Mouse (Mus musculus) stomach, postnatal 0 days (tissue): ENCODE results near the gene Tnnc2. TPM values are rescaled to one million over a fixed set of nuclear protein-coding genes. Genes with fewer than 3 reads are reported as not detected.
A peak's percentile ranks its signal among the peaks of the same experiment; 100 is the strongest.

Experiments used
- ATAC-seq: fragments of 200-750 bp; cut with Nextera tagmentation; 2 replicates; pipeline ENCODE4 v1.8.0; 2017; ENCODE audit not compliant: low FRiP score, low TSS enrichment
- DNase-seq: peaks from one replicate; pipeline ENCODE4 v3.0.0-alpha.2; 2016; ENCODE audit warnings: low spot score
- H3K27ac ChIP-seq: fragments of 300-500 bp; sonication (generic); replicated peaks from 2 replicates; pipeline ENCODE4 v1.5.1; 2014; ENCODE audit warnings: mild to moderate bottlenecking, control low read depth
- H3K27me3 ChIP-seq: fragments of 300-500 bp; sonication (generic); 2 replicates; pipeline ENCODE4 v1.6.1; 2014; ENCODE audit warnings: low read length; ENCODE audit not compliant: control insufficient read depth, insufficient read depth
- H3K36me3 ChIP-seq: fragments of 300-500 bp; sonication (generic); 2 replicates; pipeline ENCODE4 v1.6.1; 2014; ENCODE audit warnings: low read length, mixed read lengths; ENCODE audit not compliant: control insufficient read depth, insufficient read depth
- H3K4me1 ChIP-seq: fragments of 300-500 bp; sonication (generic); replicated peaks from 2 replicates; pipeline ENCODE4 v1.6.1; 2014; ENCODE audit warnings: antibody characterized with exemption; ENCODE audit not compliant: control insufficient read depth, insufficient read depth
- H3K4me2 ChIP-seq: fragments of 300-500 bp; sonication (generic); replicated peaks from 2 replicates; pipeline ENCODE4 v1.6.1; 2014; ENCODE audit warnings: low read depth, mild to moderate bottlenecking, control low read depth, moderate library complexity
- H3K4me3 ChIP-seq: fragments of 300-500 bp; sonication (generic); 2 replicates; pipeline ENCODE4 v1.5.1; 2014; ENCODE audit warnings: low read depth, low read length, control low read depth
- H3K9ac ChIP-seq: fragments of 300-500 bp; sonication (generic); 2 replicates; pipeline ENCODE4 v1.6.1; 2014; ENCODE audit warnings: mild to moderate bottlenecking, low read length, control low read depth, mixed read lengths
- H3K9me3 ChIP-seq: fragments of 300-500 bp; sonication (generic); 2 replicates; pipeline ENCODE4 v1.6.1; 2016; ENCODE audit warnings: low read length; ENCODE audit not compliant: control insufficient read depth
- CTCF ChIP-seq: IDR thresholded peaks from 2 replicates; pipeline ENCODE4 v1.5.1; 2016; ENCODE audit warnings: antibody characterized with exemption, low read depth, mild to moderate bottlenecking, moderate library complexity
- EP300 ChIP-seq: optimal IDR thresholded peaks from 2 replicates; pipeline ENCODE3; 2016; ENCODE audit warnings: antibody characterized with exemption
- WGBS: fragments of 180-500 bp; shearing (Covaris S2); extraction: QIAGEN DNeasy Blood & Tissue Kit; methylation state at CpG from one replicate; pipeline ENCODE4 v1.1.7; 2014; 5-methylcytosine and 5-hydroxymethylcytosine counted together
- polyA plus RNA-seq: library from polyadenylated mRNA; unstranded; fragments of >200 nt; fragmentation: Nextera tagmentation; extraction: Ambion mirVana; gene quantifications from 2 replicates; pipeline ENCODE4 v1.2.1, GENCODE M21; 2015

Tnnc2 gene
- polyA plus RNA-seq, 1 experiment from 2014 or later, result 7.0 TPM

- TF ChIP-seq EP300 (peak; percentile 96), CTCF (peak; percentile 58)
- Histone ChIP-seq H3K36me3 (peaks cover 21% of the 10 kb centered on the region), H3K9ac (peak within 1 kb of the TSS; percentile 74), H3K9me3 (no peaks in the 10 kb centered on the region), H3K4me3 (peak within 1 kb of the TSS; percentile 83), H3K4me1 (0 out of 2 replicates have a peak, but pooled peaks cover 4% of the 10 kb centered on the region), H3K4me2 (peak within 1 kb of the TSS; percentile 92), H3K27ac (0 out of 2 replicates have a peak within 1 kb of the TSS, but pooled peaks have one; percentile 53), H3K27me3 (no peaks in the 10 kb centered on the region)
- DNase-seq (peak; percentile 98), ATAC-seq (peak; percentile 99)
- WGBS, result 2% methylated on average over 52 of the region's 53 CpGs
Measured at GRCm38 (mm10) chr2:164769258-164770037, 10.3 kb downstream of the Tnnc2 start, which contains the start of gene Ube2c. Gene Ube2c (plus strand): TSS chr2:164769898.

DNA sequence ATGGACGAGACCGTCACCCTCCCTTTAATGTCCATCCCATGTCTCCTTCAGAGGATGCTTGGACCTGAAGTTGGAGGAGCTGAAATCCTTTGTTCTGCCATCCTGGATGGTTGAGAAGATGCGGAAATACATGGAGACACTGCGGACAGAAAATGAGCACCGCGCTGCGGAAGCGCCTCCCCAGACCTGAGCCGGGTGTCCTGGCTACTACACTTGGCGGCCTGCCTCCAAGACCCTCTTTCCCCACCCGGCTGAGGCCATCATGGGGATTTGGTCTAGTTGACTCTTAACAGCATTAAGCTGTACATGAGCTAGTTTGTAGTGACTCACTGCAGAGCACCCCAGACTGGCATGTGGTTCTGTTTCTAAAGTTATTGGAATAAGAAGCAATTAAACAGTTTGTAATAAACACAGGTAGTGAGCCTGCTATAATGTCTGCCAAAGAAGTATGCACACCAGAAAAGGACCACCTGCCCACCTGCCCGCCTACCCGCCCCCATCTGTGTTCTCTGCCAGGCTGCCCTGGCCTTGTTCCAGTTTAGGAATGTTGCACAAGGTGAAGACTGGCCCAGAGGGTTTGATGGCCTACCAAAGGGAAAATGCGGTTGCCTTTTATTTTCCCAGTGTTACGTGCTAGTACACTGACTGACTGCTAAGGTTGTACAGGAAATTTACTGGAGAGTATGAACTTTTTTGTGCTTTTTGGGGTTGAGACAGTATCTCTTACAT is 11.8 kb downstream of the Tnnc2 start:
- H3K4me3 ChIP-seq, result no peak overlapping the region
- ATAC-seq (no peak), DNase-seq (no peak)
- H3K4me1 ChIP-seq, result 0 out of 2 replicates have a peak, but pooled peaks cover 4% of the 10 kb centered on the region
- H3K9ac ChIP-seq, result no peak overlapping the region
- H3K9me3 ChIP-seq, result no peaks in the 10 kb centered on the region
- peaks cover 25% of the 10 kb centered on the region for H3K36me3 ChIP-seq
- WGBS, result 89% methylated on average over 15 of the region's 15 CpGs
- no peak overlapping the region for H3K4me2 ChIP-seq
- no peak overlapping the region for H3K27ac ChIP-seq
- no peaks in the 10 kb centered on the region for H3K27me3 ChIP-seq
- TF ChIP-seq CTCF, result no peak
- no peak for TF ChIP-seq EP300

- Histone ChIP-seq H3K4me1 (0 out of 2 replicates have a peak, but pooled peaks cover 4% of the 10 kb centered on the region), H3K36me3 (peaks cover 35% of the 10 kb centered on the region), H3K27ac (no peak overlapping the region), H3K27me3 (no peaks in the 10 kb centered on the region), H3K9me3 (no peaks in the 10 kb centered on the region), H3K4me3 (no peak overlapping the region), H3K4me2 (no peak overlapping the region), H3K9ac (no peak overlapping the region)
- TF ChIP-seq EP300, result no peak
- TF ChIP-seq CTCF, result no peak
- no peak for DNase-seq
- no peak for ATAC-seq
- WGBS, result 81% methylated on average over 3 of the region's 3 CpGs
Measured at GRCm38 (mm10) chr2:164765841-164766240, 13.9 kb downstream of the Tnnc2 start.

- no peak for TF ChIP-seq EP300
- Histone ChIP-seq H3K27me3 (no peaks in the 10 kb centered on the region), H3K4me2 (no peak overlapping the region), H3K36me3 (peaks cover 53% of the 10 kb centered on the region), H3K27ac (no peak overlapping the region), H3K9me3 (no peaks in the 10 kb centered on the region), H3K9ac (no peak overlapping the region), H3K4me1 (no peaks in the 10 kb centered on the region), H3K4me3 (no peak overlapping the region)
- no peak for DNase-seq
- no peak for ATAC-seq
- WGBS, result 85% methylated on average over 7 of the region's 7 CpGs
Measured at GRCm38 (mm10) chr2:164762593-164762992, 17.2 kb downstream of the Tnnc2 start.

GRCm38 (mm10) chr2:164761971-164762370 is 17.8 kb downstream of the Tnnc2 start:
- Histone ChIP-seq H3K4me3 (no peak overlapping the region), H3K9me3 (no peaks in the 10 kb centered on the region), H3K9ac (no peak overlapping the region), H3K4me2 (no peak overlapping the region), H3K27ac (no peak overlapping the region), H3K27me3 (no peaks in the 10 kb centered on the region), H3K36me3 (peaks cover 51% of the 10 kb centered on the region), H3K4me1 (no peaks in the 10 kb centered on the region)
- ATAC-seq (no peak), DNase-seq (no peak)
- no peak for TF ChIP-seq EP300
- TF ChIP-seq CTCF, result no peak
- WGBS, result 98% methylated on average over 4 of the region's 4 CpGs

DNA sequence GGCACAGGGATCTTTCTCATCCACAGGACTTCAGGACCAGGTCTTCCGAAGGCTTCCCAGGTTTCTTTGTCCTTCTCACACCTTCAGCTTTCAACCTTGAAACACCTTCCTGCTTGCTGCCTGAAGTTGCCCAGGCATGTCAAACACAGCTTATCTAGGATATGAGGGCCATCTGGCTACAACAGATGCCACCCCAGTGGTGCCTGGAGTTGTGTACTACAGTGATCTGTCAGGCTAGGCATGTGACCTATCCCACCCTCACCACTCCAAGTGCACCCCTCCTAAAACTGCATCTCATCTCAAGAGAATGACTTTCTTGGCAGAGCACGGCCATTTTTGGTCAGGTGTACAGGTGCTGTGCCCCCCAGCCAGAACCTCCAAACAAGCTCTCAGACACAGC is 18.3 kb downstream of the Tnnc2 start:
- 89% methylated on average over 2 of the region's 2 CpGs for WGBS
- TF ChIP-seq EP300, result no peak
- no peak for TF ChIP-seq CTCF
- no peaks in the 10 kb centered on the region for H3K4me1 ChIP-seq
- no peak overlapping the region for H3K27ac ChIP-seq
- ATAC-seq (no peak), DNase-seq (no peak)
- no peak overlapping the region for H3K9ac ChIP-seq
- H3K4me2 ChIP-seq, result no peak overlapping the region
- no peaks in the 10 kb centered on the region for H3K9me3 ChIP-seq
- H3K27me3 ChIP-seq, result no peaks in the 10 kb centered on the region
- peaks cover 52% of the 10 kb centered on the region for H3K36me3 ChIP-seq
- no peak overlapping the region for H3K4me3 ChIP-seq
